Mouse (Mus musculus) right cerebral cortex, adult 18-20 months (tissue): ENCODE measurements around the gene Hepacam.

Experiments used
- DNase-seq: peaks from one replicate; pipeline ENCODE4 v3.0.0; 2022; ENCODE audit warnings: mixed read lengths

Gene Hepacam

GRCm38 (mm10) chr9:37384284-37385182 is 17.4 kb downstream of the Hepacam start:
- DNase-seq: no peak

- DNase-seq: no peak
Observed at GRCm38 (mm10) chr9:37390891-37391290, 23.7 kb downstream of the Hepacam start.

GRCm38 (mm10) chr9:37392071-37392470 is 24.9 kb downstream of the Hepacam start:
- DNase-seq: no peak

GRCm38 (mm10) chr9:37393482-37394131 is 26.5 kb downstream of the Hepacam start:
- no peak for DNase-seq

- no peak for DNase-seq
Observed at GRCm38 (mm10) chr9:37400585-37400984, 33.4 kb downstream of the Hepacam start.

- DNase-seq: no peak
Observed at GRCm38 (mm10) chr9:37401802-37402201, 34.7 kb downstream of the Hepacam start, which contains the start of gene Robo4. Gene Robo4, plus strand, starts transcription at chr9:37401897.

GRCm38 (mm10) chr9:37402501-37402900 is 35.4 kb downstream of the Hepacam start:
- no peak for DNase-seq

- no peak for DNase-seq
Observed at GRCm38 (mm10) chr9:37403011-37403410, 35.9 kb downstream of the Hepacam start.

- no peak for DNase-seq
Observed at GRCm38 (mm10) chr9:37406372-37406771, 39.2 kb downstream of the Hepacam start.

GRCm38 (mm10) chr9:37407850-37408502 is 40.8 kb downstream of the Hepacam start:
- DNase-seq: no peak

GRCm38 (mm10) chr9:37409698-37410445 is 42.7 kb downstream of the Hepacam start:
- no peak for DNase-seq

GRCm38 (mm10) chr9:37412989-37413388 is 45.8 kb downstream of the Hepacam start:
- no peak for DNase-seq

- no peak for DNase-seq
Observed at GRCm38 (mm10) chr9:37414666-37415065, 47.5 kb downstream of the Hepacam start.

GRCm38 (mm10) chr9:37418791-37419190 is 51.6 kb downstream of the Hepacam start:
- no peak for DNase-seq

GRCm38 (mm10) chr9:37420676-37421075 is 53.5 kb downstream of the Hepacam start:
- DNase-seq: peak; percentile 72

GRCm38 (mm10) chr9:37421239-37421638 is 54.1 kb downstream of the Hepacam start:
- DNase-seq: no peak

GRCm38 (mm10) chr9:37429326-37429725 is 62.2 kb downstream of the Hepacam start:
- DNase-seq: no peak

- peak; percentile 93 for DNase-seq
Observed at GRCm38 (mm10) chr9:37430582-37430981, 63.4 kb downstream of the Hepacam start.

GRCm38 (mm10) chr9:37432026-37432666 is 65.0 kb downstream of the Hepacam start:
- peak; percentile 66 for DNase-seq

GRCm38 (mm10) chr9:37432720-37433421 is 65.7 kb downstream of the Hepacam start, which contains the start of gene Robo3:
Gene Robo3, minus strand, starts transcription at chr9:37433246.
- DNase-seq: no peak

GRCm38 (mm10) chr9:37433823-37434560 is 66.8 kb downstream of the Hepacam start:
- DNase-seq: no peak
